Mouse (Mus musculus): ENCODE results near the gene Tomt. TPM values are rescaled to one million over a fixed set of nuclear protein-coding genes. Genes with fewer than 3 reads are reported as not detected.
A peak's percentile ranks its signal among the peaks of the same experiment; 100 is the strongest.

Gene Tomt
- polyA plus RNA-seq, 1 experiment from 2014 or later = 0.40 TPM

DNA sequence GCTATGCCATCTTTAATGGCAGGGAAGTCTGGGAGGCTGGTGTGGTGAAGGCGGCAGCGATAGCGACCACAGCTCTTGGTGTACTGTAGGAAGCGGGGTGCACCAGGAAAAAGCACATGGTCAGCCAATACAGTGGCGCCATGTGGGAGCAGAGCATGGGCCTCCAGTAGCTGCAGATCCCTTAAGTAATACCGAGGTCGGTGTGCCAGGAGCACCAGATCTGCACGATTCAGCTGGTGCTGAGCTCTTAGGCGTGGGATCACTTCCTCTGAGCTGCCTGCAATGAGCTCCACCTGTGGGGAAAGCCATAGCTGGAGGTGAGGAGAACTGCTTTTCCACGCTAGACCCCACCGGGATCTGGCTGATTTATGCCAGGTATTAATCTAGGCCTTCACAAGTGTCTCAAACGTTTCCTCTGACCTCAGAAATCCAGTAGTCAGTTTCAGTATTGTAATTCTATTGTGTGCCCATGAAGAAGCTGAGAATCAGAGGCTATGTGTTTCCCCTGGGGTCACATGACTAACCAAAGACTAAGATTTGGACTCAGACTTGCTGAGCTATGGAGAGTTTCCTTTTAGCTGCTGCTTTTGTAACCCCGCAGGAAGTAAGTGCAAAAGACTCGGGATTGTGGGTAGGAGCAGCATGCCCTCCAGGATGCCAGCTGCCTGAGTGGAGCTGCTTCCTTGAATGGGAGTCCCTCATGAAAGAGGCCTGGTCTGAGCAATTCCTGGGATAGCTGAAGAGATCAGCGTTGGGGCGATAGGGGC, 5.6 kb downstream of the Tomt start:
- H3K4me3 ChIP-seq = no peak overlapping the region
- no peaks in the 10 kb centered on the region for H3K9me3 ChIP-seq
- no peak overlapping the region for H3K27ac ChIP-seq
- peaks cover 30% of the 10 kb centered on the region for H3K36me3 ChIP-seq
- 92% methylated on average over 16 of the region's 16 CpGs for WGBS
- H3K4me1 ChIP-seq (replicated peaks) = peaks cover 13% of the 10 kb centered on the region
- H3K4me2 ChIP-seq = no peak overlapping the region
- H3K27me3 ChIP-seq = no peaks in the 10 kb centered on the region
- no peak for ATAC-seq (ENCODE audit: low FRiP score)
- no peak overlapping the region for H3K9ac ChIP-seq

DNA sequence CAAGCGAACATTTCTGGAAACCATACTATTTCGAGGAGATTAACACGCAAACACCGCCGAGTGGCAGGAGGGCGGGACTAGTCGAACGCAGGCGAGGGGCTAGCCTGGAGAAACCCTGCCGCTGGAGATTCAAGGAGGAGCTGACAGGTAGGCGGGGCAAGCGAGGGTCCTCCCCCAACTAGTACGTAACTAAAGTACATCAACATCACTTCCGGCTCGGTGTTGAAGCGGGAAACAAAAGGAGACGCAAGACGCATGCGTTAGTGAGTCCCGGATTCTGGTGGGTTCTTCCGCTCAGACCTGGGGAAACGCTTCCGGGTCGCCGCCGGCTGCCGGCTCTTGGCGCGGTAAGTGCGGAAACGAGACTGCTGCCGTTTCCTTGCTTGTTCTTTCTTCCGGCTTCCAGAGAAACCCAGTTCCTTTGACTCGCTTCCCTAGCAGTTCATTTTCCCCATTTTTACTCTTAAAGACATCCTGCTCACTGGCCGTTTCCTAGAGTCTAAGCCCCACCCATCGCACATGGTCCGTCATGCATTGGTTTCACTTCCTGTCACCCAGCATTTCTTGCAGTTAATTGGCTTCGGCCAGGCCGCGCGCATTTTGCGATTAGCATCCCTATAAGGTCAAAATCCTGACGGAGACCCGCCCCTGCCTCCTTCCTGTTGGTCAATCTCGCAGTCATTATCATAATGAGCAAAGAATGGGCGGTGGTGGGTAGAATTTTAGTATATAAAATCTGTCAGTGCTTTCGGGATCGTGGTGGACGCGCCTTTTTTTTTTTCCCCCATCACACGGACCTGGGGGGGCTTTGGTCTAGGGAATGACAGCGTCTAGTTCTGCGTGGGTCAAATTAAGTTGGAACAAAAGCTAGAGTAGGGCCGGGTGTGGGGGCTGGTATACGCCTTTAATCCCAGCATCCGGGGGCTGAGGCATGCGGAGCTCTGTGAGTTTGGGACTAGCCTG, 9.8 kb downstream of the Tomt start:
- WGBS = under 1% methylated on average over 57 of the region's 57 CpGs
- peaks cover 18% of the 10 kb centered on the region for H3K4me1 ChIP-seq (replicated peaks)
- peak; percentile 98 for ATAC-seq (ENCODE audit: low FRiP score)

DNA sequence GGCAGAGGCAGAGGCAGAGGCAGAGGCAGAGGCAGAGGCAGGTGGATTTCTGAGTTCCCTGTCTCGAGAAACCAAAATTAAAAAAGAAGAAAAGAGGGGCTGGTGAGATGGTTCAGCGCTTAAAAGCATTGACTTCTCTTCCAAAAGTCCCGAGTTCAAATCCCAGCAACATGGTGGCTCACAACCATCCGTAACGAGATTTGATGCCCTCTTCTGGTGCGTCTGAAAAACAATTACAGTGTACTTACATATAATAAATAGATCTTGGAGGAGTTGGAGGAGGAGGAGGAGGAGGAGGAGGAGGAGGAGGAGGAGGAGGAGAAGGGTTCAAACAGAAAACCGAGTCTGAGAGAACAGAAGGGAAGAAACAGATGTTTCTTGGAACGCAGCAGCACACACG, 10.5 kb downstream of the Tomt start:
- WGBS = 40% methylated on average over 9 of the region's 9 CpGs

More for the DNA sequence above, 9.8 kb downstream of the Tomt start:
- Histone ChIP-seq H3K36me3 (peaks cover 15% of the 10 kb centered on the region), H3K27ac (peak overlapping the region; percentile 92), H3K4me3 (peak overlapping the region; percentile 51), H3K4me2 (peak overlapping the region; percentile 53), H3K9ac (peak overlapping the region; percentile 72), H3K9me3 (no peaks in the 10 kb centered on the region), H3K27me3 (no peaks in the 10 kb centered on the region)

DNA sequence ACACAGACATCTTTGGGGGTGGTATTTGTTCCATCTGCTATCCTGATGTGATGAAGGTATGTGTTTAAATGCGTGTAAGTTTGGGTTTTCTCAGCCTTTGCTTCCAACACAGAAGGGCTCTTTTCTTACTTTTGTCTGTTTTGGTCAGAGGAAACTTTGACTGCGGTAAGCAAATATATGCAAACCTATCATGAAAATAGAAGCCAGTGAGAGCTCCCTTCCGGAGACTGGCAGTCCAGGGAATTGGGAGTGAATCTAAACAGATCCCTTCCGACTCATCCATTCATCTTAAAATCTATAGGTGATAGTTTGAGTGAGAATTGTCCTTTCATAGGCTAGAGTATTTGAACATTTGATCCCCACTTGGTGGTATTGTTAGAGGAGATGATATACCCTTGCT, 17.7 kb downstream of the Tomt start:
- H3K27me3 ChIP-seq = no peaks in the 10 kb centered on the region
- no peaks in the 10 kb centered on the region for H3K36me3 ChIP-seq
- H3K4me3 ChIP-seq = no peak overlapping the region
- 82% methylated on average over 4 of the region's 4 CpGs for WGBS
- H3K9me3 ChIP-seq = no peaks in the 10 kb centered on the region
- no peak overlapping the region for H3K4me2 ChIP-seq
- no peak overlapping the region for H3K27ac ChIP-seq
- no peaks in the 10 kb centered on the region for H3K4me1 ChIP-seq (replicated peaks)
- H3K9ac ChIP-seq = no peak overlapping the region
- ATAC-seq (ENCODE audit: low FRiP score) = no peak

More for the DNA sequence above, 10.5 kb downstream of the Tomt start:
- no peak for ATAC-seq (ENCODE audit: low FRiP score)
- Histone ChIP-seq H3K4me1 (replicated peaks) (peaks cover 18% of the 10 kb centered on the region), H3K36me3 (peaks cover 8% of the 10 kb centered on the region), H3K4me2 (peak overlapping the region; percentile 42), H3K9me3 (no peaks in the 10 kb centered on the region), H3K4me3 (peak overlapping the region; percentile 51), H3K9ac (peak overlapping the region; percentile 60; the same call in 1 of the 2 replicates), H3K27me3 (no peaks in the 10 kb centered on the region), H3K27ac (peak overlapping the region; percentile 92)

DNA sequence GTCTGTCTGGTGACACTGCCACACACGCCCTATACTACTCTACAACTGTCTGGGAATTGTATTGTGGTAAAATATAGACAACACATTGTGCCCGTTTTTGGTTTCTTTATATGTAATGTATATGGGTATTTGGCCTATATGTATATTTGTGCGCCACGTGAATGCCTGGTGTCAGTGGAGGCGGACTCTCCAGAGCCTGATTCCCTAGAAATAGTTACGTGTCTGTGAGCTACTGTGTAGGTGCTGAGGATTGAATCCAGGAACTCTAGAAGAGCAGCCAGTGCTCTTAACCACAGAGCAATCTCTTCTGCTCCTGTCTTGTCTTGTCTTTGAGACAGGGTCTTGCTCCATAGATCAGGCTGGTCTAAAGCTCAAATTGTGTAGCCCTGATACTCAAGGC, 19.9 kb downstream of the Tomt start:
- Histone ChIP-seq H3K27ac (no peak overlapping the region), H3K4me1 (replicated peaks) (no peaks in the 10 kb centered on the region), H3K4me3 (no peak overlapping the region), H3K27me3 (no peaks in the 10 kb centered on the region), H3K4me2 (no peak overlapping the region), H3K9ac (no peak overlapping the region), H3K36me3 (no peaks in the 10 kb centered on the region), H3K9me3 (no peaks in the 10 kb centered on the region)
- no peak for ATAC-seq (ENCODE audit: low FRiP score)
- WGBS = 87% methylated on average over 6 of the region's 6 CpGs

DNA sequence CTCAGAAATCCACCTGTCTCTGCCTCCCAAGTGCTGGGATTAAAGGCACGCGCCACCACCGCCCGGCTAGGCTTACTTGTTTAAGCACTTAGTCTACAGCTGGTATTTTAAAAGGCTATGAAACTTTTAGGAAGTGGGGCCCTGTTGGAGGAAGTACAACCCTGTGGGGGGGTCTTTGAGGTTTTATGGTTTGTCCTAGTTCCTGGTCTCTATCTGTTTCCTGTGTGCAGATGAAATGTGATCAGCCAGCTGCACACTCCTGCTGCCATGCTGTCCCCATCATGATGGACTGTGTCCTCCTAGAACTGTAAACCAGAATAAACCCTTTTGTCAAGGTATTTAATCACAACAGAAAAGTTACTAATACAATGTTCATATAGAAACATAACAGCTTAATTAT, 22.0 kb downstream of the Tomt start:
- no peak overlapping the region for H3K4me3 ChIP-seq
- no peak overlapping the region for H3K27ac ChIP-seq
- no peak overlapping the region for H3K4me2 ChIP-seq
- H3K4me1 ChIP-seq (replicated peaks) = no peaks in the 10 kb centered on the region
- ATAC-seq (ENCODE audit: low FRiP score) = no peak
- no peaks in the 10 kb centered on the region for H3K36me3 ChIP-seq
- H3K27me3 ChIP-seq = no peaks in the 10 kb centered on the region
- WGBS = 98% methylated on average over 4 of the region's 4 CpGs
- no peaks in the 10 kb centered on the region for H3K9me3 ChIP-seq
- H3K9ac ChIP-seq = no peak overlapping the region

DNA sequence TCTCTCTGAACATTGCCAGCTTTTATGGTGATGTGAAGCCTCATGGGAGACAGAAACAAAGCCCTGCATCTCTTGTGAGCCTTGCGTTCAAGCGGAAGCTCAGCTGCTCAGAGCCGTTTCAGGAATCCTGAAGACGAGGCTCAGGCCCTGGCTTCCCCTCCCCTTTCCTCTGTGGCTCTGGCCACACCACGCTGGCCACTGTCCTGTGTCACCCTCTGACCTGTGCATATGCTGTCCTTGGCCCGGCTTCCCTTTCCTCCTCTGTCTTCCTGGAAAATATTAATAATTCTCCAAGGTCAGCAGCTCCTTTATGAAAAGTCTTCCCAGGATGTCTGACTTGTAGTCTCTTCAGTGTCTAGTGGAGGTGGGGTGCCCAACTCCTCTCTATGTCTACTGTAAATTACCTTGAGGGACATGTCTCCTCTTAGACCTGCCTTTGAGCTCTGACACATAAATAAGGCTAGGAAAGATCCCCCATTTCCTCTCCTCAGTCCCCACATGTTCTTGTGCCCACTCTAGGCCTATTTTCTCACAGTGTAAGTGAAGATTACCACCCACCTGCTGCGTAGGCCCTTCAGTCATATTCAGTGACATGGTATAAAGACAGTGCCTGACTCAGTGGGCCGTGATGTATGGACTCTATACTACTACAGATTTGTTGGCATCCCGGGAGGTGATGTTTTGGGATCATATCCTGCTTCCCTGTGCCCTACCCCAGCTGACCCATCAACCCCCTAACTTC, 23.6 kb downstream of the Tomt start:
- Histone ChIP-seq H3K4me1 (replicated peaks) (no peaks in the 10 kb centered on the region), H3K4me2 (no peak overlapping the region), H3K4me3 (no peak overlapping the region), H3K27ac (no peak overlapping the region), H3K27me3 (no peaks in the 10 kb centered on the region), H3K9ac (no peak overlapping the region), H3K9me3 (no peaks in the 10 kb centered on the region), H3K36me3 (no peaks in the 10 kb centered on the region)
- WGBS = 57% methylated on average over 9 of the region's 9 CpGs
- ATAC-seq (ENCODE audit: low FRiP score) = no peak

DNA sequence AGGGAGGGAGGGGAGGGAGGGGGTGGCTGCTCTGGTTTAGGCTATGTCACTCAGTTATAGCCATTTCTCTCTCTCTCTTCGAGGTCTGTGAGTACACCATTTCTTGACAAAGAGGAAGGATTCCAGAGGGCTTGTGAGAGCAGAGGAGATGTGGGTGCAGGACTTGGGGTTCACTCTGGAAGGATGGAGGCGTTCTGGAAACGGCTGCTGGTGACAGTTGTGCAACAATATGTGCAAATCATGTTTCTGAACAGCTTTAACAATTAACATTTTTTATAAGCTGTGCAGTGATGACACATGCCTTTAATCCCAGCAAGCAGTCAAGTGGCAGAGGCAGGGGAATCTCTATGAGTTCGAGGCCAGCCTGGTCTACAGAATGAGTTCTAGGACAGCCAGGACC, 25.3 kb downstream of the Tomt start:
- Histone ChIP-seq H3K9me3 (no peaks in the 10 kb centered on the region), H3K9ac (no peak overlapping the region), H3K27ac (no peak overlapping the region), H3K27me3 (no peaks in the 10 kb centered on the region), H3K4me3 (no peak overlapping the region), H3K36me3 (no peaks in the 10 kb centered on the region), H3K4me1 (replicated peaks) (no peaks in the 10 kb centered on the region), H3K4me2 (no peak overlapping the region)
- WGBS = 84% methylated on average over 4 of the region's 4 CpGs
- ATAC-seq (ENCODE audit: low FRiP score) = no peak

DNA sequence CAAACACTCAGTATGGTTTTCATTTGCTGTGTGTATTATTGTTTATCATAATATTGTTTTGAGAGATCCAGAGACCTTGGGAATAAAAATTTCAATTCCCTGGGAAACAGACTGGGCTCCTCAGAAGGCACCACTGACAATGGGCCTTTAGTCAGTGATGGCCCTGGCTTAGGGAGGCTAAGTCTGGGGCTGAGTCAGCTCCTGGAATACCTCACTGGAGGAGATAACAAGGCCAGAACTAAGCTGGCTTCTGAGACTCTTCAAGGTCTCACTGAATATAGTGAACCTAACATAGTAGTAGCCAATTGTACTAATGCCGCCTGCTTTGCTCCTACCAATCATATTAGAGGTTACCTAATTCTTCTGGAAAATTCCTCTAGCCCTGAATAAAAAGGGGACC, 30.2 kb downstream of the Tomt start:
- Histone ChIP-seq H3K27ac (no peak overlapping the region), H3K27me3 (no peaks in the 10 kb centered on the region), H3K4me2 (no peak overlapping the region), H3K9me3 (no peaks in the 10 kb centered on the region), H3K36me3 (no peaks in the 10 kb centered on the region), H3K9ac (no peak overlapping the region), H3K4me3 (no peak overlapping the region), H3K4me1 (replicated peaks) (no peaks in the 10 kb centered on the region)
- WGBS = 97% methylated on average over 1 of the region's 1 CpGs
- ATAC-seq (ENCODE audit: low FRiP score) = no peak

DNA sequence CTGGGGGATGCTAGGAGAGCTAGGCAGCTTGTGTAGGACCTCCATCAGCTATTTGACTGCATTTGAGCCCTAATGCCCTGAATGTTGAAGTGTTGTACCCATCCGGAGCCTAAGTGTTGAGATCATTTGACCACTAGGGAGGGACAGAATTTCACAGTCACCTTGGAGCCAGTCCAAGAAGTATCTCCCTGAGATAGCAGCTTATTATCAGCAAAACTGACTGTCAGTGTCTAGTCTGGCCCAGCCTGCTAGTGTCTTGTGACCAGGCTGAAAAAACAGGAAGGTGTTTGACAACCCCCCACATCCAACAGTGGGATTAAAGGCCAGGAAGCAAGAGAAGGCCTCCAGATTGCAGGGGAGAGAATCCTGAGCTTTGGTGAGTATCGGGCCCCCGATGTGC, 34.9 kb downstream of the Tomt start:
- Histone ChIP-seq H3K4me2 (no peak overlapping the region), H3K36me3 (no peaks in the 10 kb centered on the region), H3K9ac (no peak overlapping the region), H3K27me3 (no peaks in the 10 kb centered on the region), H3K27ac (no peak overlapping the region), H3K4me1 (replicated peaks) (no peaks in the 10 kb centered on the region), H3K9me3 (no peaks in the 10 kb centered on the region), H3K4me3 (no peak overlapping the region)
- WGBS = 85% methylated on average over 3 of the region's 3 CpGs
- no peak for ATAC-seq (ENCODE audit: low FRiP score)

DNA sequence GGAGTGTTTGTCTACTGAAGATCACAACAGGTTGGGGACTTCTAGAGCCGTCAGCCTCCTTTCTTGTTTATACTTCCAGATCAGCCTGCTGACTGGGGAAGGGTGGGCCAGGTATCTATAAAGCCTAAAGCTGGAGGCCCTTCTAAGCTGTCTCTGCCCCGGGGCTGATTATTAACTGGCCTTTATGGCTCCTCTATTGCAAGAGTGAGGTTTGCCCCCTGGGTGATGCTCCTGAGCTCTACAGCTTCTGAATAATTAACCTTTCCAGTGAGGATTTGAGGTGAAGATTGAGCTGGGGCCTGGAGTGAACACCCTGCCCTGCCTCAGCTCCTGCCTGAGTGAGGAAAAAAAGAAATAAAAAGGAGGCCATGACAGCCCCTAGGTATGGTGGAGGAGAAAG, 35.5 kb downstream of the Tomt start, which contains the start of gene Folr1:
Gene Folr1, minus strand, starts transcription at position 160 of the 400 bp plus-strand sequence.
- no peak within 1 kb of the TSS for H3K4me2 ChIP-seq
- 69% methylated on average over 2 of the region's 2 CpGs for WGBS
- no peak within 1 kb of the TSS for H3K27ac ChIP-seq
- H3K4me3 ChIP-seq = no peak within 1 kb of the TSS
- H3K9me3 ChIP-seq = no peaks in the 10 kb centered on the region
- ATAC-seq (ENCODE audit: low FRiP score) = no peak
- H3K9ac ChIP-seq = no peak within 1 kb of the TSS
- H3K36me3 ChIP-seq = no peaks in the 10 kb centered on the region
- H3K27me3 ChIP-seq = no peaks in the 10 kb centered on the region
- H3K4me1 ChIP-seq (replicated peaks) = no peaks in the 10 kb centered on the region

DNA sequence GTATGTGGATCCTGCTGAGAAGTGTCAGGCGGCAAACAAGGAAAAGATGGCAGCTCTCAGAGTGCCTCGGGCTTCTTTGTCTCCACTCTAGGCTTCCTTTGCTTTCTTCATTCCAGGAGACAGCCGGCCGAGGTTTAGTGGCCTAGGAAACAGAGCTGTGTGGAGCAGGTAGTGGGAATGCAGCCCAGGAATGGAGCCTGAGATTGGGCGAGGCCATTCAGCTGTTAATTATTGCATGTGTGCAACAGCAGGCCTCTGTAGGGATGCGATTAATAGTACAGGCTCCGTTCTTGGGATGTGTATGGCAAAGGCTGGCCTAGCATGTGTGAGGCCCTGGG, 37.0 kb downstream of the Tomt start:
- no peak for ATAC-seq (ENCODE audit: low FRiP score)

More for the DNA sequence above, 37.0 kb downstream of the Tomt start:
- no peaks in the 10 kb centered on the region for H3K4me1 ChIP-seq (replicated peaks)
- H3K9me3 ChIP-seq = no peaks in the 10 kb centered on the region
- H3K9ac ChIP-seq = no peak overlapping the region
- H3K36me3 ChIP-seq = no peaks in the 10 kb centered on the region
- no peak overlapping the region for H3K4me3 ChIP-seq
- H3K4me2 ChIP-seq = no peak overlapping the region
- H3K27ac ChIP-seq = no peak overlapping the region
- H3K27me3 ChIP-seq = no peaks in the 10 kb centered on the region
- 46% methylated on average over 7 of the region's 7 CpGs for WGBS
